In the genomic region with DNA sequence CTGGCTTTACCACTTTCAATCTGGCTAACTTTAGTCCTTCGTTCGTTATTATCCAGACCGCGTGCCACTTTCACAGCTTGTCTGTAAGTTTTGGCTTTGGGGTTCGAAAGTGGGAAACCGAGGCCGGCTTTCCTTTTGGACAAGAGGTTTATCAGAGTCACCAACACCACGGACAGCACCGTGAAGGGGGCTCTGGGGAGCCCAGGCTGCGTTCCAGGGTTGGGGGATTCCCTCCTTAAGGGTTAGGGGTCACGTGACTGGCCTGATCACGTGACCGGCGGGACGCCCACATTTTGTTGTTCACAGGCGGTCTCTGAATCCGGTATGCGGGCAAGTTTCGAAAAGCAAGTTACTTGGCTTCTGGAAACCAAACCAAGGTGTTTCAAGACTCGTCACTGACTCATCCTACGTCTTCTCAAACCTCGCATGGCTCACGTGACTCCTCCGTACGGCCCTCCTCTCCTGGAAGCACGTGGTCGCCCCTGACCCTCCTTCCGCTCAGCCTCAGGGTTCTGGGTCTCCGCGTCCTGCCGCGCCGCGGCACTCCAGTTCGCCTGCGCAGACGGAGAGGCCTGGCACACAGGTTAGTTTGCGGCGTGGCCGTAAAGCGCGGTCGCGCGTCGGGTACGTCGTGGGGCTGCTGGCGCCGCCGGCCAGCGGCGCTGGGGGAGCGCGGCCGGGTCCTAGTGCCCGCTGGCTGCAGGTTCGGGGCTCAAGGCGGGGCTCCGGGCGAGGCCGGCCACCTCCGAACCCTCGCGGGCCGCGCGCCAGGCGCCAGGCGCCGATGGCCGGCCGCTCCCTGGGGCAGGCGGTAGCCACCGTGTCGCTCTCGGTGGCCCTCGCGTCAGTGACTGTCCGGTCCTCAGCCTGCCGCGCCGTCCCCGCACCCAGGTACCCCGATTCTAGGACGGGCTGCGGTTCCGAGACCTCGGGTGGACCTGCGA, we compare ENCODE assay signal across 8 mouse cellular contexts. TPM values are rescaled to one million over a fixed set of nuclear protein-coding genes. Genes with fewer than 3 reads are reported as not detected.
A peak's percentile ranks its signal among the peaks of the same experiment; 100 is the strongest.
DNase-seq lines count a peak whose midpoint lies in the region; ATAC-seq and TF ChIP-seq lines count a peak whose summit lies in the region.

A gene (plus strand): TSS at position 51 of the 944 bp plus-strand sequence.

- peak within 1 kb of the TSS; percentile 91 for H3K9ac ChIP-seq in embryonic facial prominence, embryonic 13.5 days
- H3K9ac ChIP-seq in limb, embryonic 12.5 days (replicated peaks) = peak within 1 kb of the TSS; percentile 86
- peak within 1 kb of the TSS; percentile 63 for H3K9ac ChIP-seq in midbrain, embryonic 15.5 days

- H3K27ac ChIP-seq in embryonic facial prominence, embryonic 13.5 days = peak within 1 kb of the TSS; percentile 89
- H3K27ac ChIP-seq in kidney, adult 2 months (ENCODE audit: insufficient read depth, low read depth, low read length) = peak within 1 kb of the TSS; percentile 94
- H3K27ac ChIP-seq in limb, embryonic 12.5 days = peak within 1 kb of the TSS; percentile 87
- H3K27ac ChIP-seq in midbrain, embryonic 15.5 days = peak within 1 kb of the TSS; percentile 78
- H3K27ac ChIP-seq in spleen, adult 2 months (ENCODE audit: insufficient read depth, low read length) = peak within 1 kb of the TSS; percentile 91

- peak within 1 kb of the TSS; percentile 78 for H3K4me2 ChIP-seq in embryonic facial prominence, embryonic 13.5 days
- H3K4me2 ChIP-seq in limb, embryonic 12.5 days = peak within 1 kb of the TSS; percentile 71
- H3K4me2 ChIP-seq in midbrain, embryonic 15.5 days = peak within 1 kb of the TSS; percentile 62

- peak within 1 kb of the TSS; percentile 89 for H3K4me3 ChIP-seq in embryonic facial prominence, embryonic 13.5 days
- peak within 1 kb of the TSS; percentile 91 for H3K4me3 ChIP-seq in kidney, adult 2 months (ENCODE audit: insufficient read depth, low read depth, low read length)
- H3K4me3 ChIP-seq in limb, embryonic 12.5 days (replicated peaks) = peak within 1 kb of the TSS; percentile 80
- H3K4me3 ChIP-seq in midbrain, embryonic 15.5 days = peak within 1 kb of the TSS; percentile 71
- peak within 1 kb of the TSS; percentile 84 for H3K4me3 ChIP-seq in spleen, adult 2 months (ENCODE audit: extremely low read depth, insufficient read depth, insufficient read length)

- H3K36me3 ChIP-seq in embryonic facial prominence, embryonic 13.5 days = peaks cover 11% of the 10 kb centered on the region
- no peaks in the 10 kb centered on the region; the same call in 1 of the 2 replicates for H3K36me3 ChIP-seq in kidney, adult 2 months (ENCODE audit: control insufficient read depth, insufficient read depth, low read length)
- peaks cover 11% of the 10 kb centered on the region for H3K36me3 ChIP-seq in limb, embryonic 12.5 days
- peaks cover 5% of the 10 kb centered on the region; the same call in 1 of the 2 replicates for H3K36me3 ChIP-seq in midbrain, embryonic 15.5 days (replicated peaks)
- H3K36me3 ChIP-seq in spleen, adult 2 months (ENCODE audit: control insufficient read depth, insufficient read depth, low read length) = peaks cover 5% of the 10 kb centered on the region

- H3K4me1 ChIP-seq in embryonic facial prominence, embryonic 13.5 days = peaks cover 20% of the 10 kb centered on the region
- H3K4me1 ChIP-seq in kidney, adult 2 months (ENCODE audit: control insufficient read depth, insufficient read depth, low read length) = peaks cover 11% of the 10 kb centered on the region; the same call in 1 of the 2 replicates
- peaks cover 14% of the 10 kb centered on the region for H3K4me1 ChIP-seq in limb, embryonic 12.5 days (replicated peaks)
- peaks cover 17% of the 10 kb centered on the region for H3K4me1 ChIP-seq in midbrain, embryonic 15.5 days
- H3K4me1 ChIP-seq in spleen, adult 2 months (ENCODE audit: control insufficient read depth, insufficient read depth, insufficient read length) = peaks cover 3% of the 10 kb centered on the region; the same call in 1 of the 2 replicates

- 5% methylated on average over 86 of the region's 90 CpGs for WGBS in embryonic facial prominence, embryonic 13.5 days
- 4% methylated on average over 90 of the region's 90 CpGs for WGBS in kidney, adult 2 months
- WGBS in limb, embryonic 12.5 days = 5% methylated on average over 90 of the region's 90 CpGs
- WGBS in midbrain, embryonic 15.5 days = 5% methylated on average over 90 of the region's 90 CpGs
- WGBS in spleen, adult 2 months = 5% methylated on average over 90 of the region's 90 CpGs

- no peak for TF ChIP-seq CTCF in kidney, adult 2 months (conservative IDR thresholded peaks at IDR 0.05; ENCODE audit: insufficient read depth, insufficient read length, low read depth, low read length)
- no peak for TF ChIP-seq CTCF in spleen, adult 2 months (IDR thresholded peaks at IDR 0.05; ENCODE audit: extremely low read depth, insufficient read depth, insufficient read length, insufficient replicate concordance)

- no peaks in the 10 kb centered on the region for H3K9me3 ChIP-seq in embryonic facial prominence, embryonic 13.5 days
- H3K9me3 ChIP-seq in limb, embryonic 12.5 days = no peaks in the 10 kb centered on the region
- no peaks in the 10 kb centered on the region for H3K9me3 ChIP-seq in midbrain, embryonic 15.5 days

- TF ChIP-seq POLR2A in kidney, adult 2 months (IDR thresholded peaks at IDR 0.05; ENCODE audit: low read depth, low read length) = peak; percentile 51
- TF ChIP-seq POLR2A in spleen, adult 2 months (IDR thresholded peaks at IDR 0.05; ENCODE audit: low read depth, low read length) = no peak

- ATAC-seq in embryonic facial prominence, embryonic 13.5 days (ENCODE audit: insufficient number of reproducible peaks, insufficient read depth, low FRiP score, low TSS enrichment, low read depth) = peak; percentile 96
- ATAC-seq in limb, embryonic 12.5 days (ENCODE audit: insufficient number of reproducible peaks, insufficient read depth, low FRiP score, low TSS enrichment, low read depth) = peak; percentile 98
- ATAC-seq in midbrain, embryonic 15.5 days (replicated peaks) = peak; percentile 99

- peak; percentile 99 for DNase-seq in 3134 (ENCODE audit: extremely low read depth, insufficient read length, low spot score)
- peak; percentile 99 for DNase-seq in adrenal gland, postnatal 36 days
- peak; percentile 98 to 99 for DNase-seq in heart, adult 18-20 months
- DNase-seq in kidney, adult 2 months = peak; percentile 99
- peak; percentile 95 to 99 for DNase-seq in spleen, adult 2 months (ENCODE audit: low read depth in 1 of 2, low spot score in 2 of 2)

- H3K27me3 ChIP-seq in embryonic facial prominence, embryonic 13.5 days = no peaks in the 10 kb centered on the region
- no peaks in the 10 kb centered on the region for H3K27me3 ChIP-seq in kidney, adult 2 months (replicated peaks; ENCODE audit: control insufficient read depth, insufficient read depth, low read length)
- H3K27me3 ChIP-seq in limb, embryonic 12.5 days = no peaks in the 10 kb centered on the region
- no peaks in the 10 kb centered on the region for H3K27me3 ChIP-seq in midbrain, embryonic 15.5 days (replicated peaks)
- no peaks in the 10 kb centered on the region for H3K27me3 ChIP-seq in spleen, adult 2 months (ENCODE audit: control insufficient read depth, insufficient read depth, low read length)

RNA-seq across cellular contexts. Expression of the gene that starts here (rescaled TPM):
- total RNA-seq in adrenal gland, postnatal 36 days (2021) = 10 to 100 TPM; 58.6 to 67.5 TPM
- 63.0 and 64.0 TPM in 2 replicates for polyA plus RNA-seq in embryonic facial prominence, embryonic 13.5 days (2015; fragmentation: Nextera tagmentation; extraction: Ambion mirVana)
- 10 to 100 TPM; 56.0 to 56.5 TPM for total RNA-seq in heart, adult 18-20 months (2021)
- 59.7 and 63.8 TPM in 2 replicates for polyA plus RNA-seq in kidney, adult 2 months (2012; rRNA removed)
- polyA plus RNA-seq in limb, embryonic 12.5 days (2016; fragmentation: Nextera tagmentation; extraction: Ambion mirVana) = 65.4 and 66.1 TPM in 2 replicates
- 59.2 and 60.5 TPM in 2 replicates for polyA plus RNA-seq in midbrain, embryonic 15.5 days (2015; fragmentation: Nextera tagmentation; extraction: Ambion mirVana)
- 27.7 and 39.1 TPM in 2 replicates for polyA plus RNA-seq in spleen, adult 2 months (2012; rRNA removed)

Comparison
In these comparisons a context has a peak if more than half of its experiments do, and no peak if none do; other contexts are left out.
1. Peak in every context shown above with its lines: DNase-seq, ATAC-seq, H3K4me3 ChIP-seq and H3K27ac ChIP-seq.